Mouse (Mus musculus) central nervous system, embryonic 14 days (tissue): ENCODE results near the gene Tmem179b. TPM values are rescaled to one million over a fixed set of nuclear protein-coding genes. Genes with fewer than 3 reads are reported as not detected.

Source experiments
- polyA plus RNA-seq: library from polyadenylated mRNA; depleted of rRNA; stranded (reverse); fragments of >200 nt; gene quantifications from 2 replicates; pipeline ENCODE4 v1.2.3, GENCODE M21; 2012; rRNA removed

Gene Tmem179b
- polyA plus RNA-seq, 1 experiment, result 27.4 TPM

Other genes with a start within 250 kb of the Tmem179b start
- gene Slc22a8, start 183.2 kb downstream of the Tmem179b start, polyA plus RNA-seq, result 5.2 and 5.9 TPM in 2 replicates
- 10.5 and 10.8 TPM in 2 replicates for gene Slc22a6, start 156.4 kb downstream of the Tmem179b start, polyA plus RNA-seq
- gene Chrm1, start 110.7 kb downstream of the Tmem179b start, polyA plus RNA-seq, result 1.2 and 1.8 TPM in 2 replicates
- gene Slc3a2, start 51.1 kb downstream of the Tmem179b start, polyA plus RNA-seq, result 139 and 144 TPM in 2 replicates
- 63.8 and 65.5 TPM in 2 replicates for gene Wdr74, start 38.6 kb downstream of the Tmem179b start, polyA plus RNA-seq
- 2.2 and 3.8 TPM in 2 replicates for gene 1700092M07Rik, start 33.7 kb downstream of the Tmem179b start, polyA plus RNA-seq
- gene Stx5a, start 33.1 kb downstream of the Tmem179b start, polyA plus RNA-seq, result 128 and 133 TPM in 2 replicates
- 237 and 239 TPM in 2 replicates for gene Nxf1, start 17.4 kb downstream of the Tmem179b start, polyA plus RNA-seq
- gene Tmem223, start 3.5 kb downstream of the Tmem179b start, polyA plus RNA-seq, result 238 and 255 TPM in 2 replicates
- 26.2 TPM in 2 replicates for gene Taf6l, start 11.9 kb upstream of the Tmem179b start, polyA plus RNA-seq
- gene Polr2g, start 24.1 kb upstream of the Tmem179b start, polyA plus RNA-seq, result 141 and 149 TPM in 2 replicates
- gene Zbtb3, start 28.1 kb upstream of the Tmem179b start, polyA plus RNA-seq, result 5.2 and 5.8 TPM in 2 replicates
- 50.1 and 61.9 TPM in 2 replicates for gene Ttc9c, start 44.9 kb upstream of the Tmem179b start, polyA plus RNA-seq
- gene Hnrnpul2, start 45.5 kb upstream of the Tmem179b start, polyA plus RNA-seq, result 92.1 and 94.3 TPM in 2 replicates
- 0.57 and 1.3 TPM in 2 replicates for gene AC129217.1, start 55.3 kb upstream of the Tmem179b start, polyA plus RNA-seq
- gene Bscl2, start 63.0 kb upstream of the Tmem179b start, polyA plus RNA-seq, result 78.4 and 83.2 TPM in 2 replicates
- 190 TPM in 2 replicates for gene Gng3, start 64.7 kb upstream of the Tmem179b start, polyA plus RNA-seq
- gene Lrrn4cl, start 76.3 kb upstream of the Tmem179b start, polyA plus RNA-seq, result 0.85 and 0.94 TPM in 2 replicates
- gene Ubxn1, start 97.0 kb upstream of the Tmem179b start, polyA plus RNA-seq, result 136 and 140 TPM in 2 replicates
- gene Uqcc3, start 106.5 kb upstream of the Tmem179b start, polyA plus RNA-seq, result 51.3 and 57.6 TPM in 2 replicates
- gene Lbhd1, start 109.3 kb upstream of the Tmem179b start, polyA plus RNA-seq, result 4.9 and 6.7 TPM in 2 replicates
- not detected in 2 replicates for gene Gm49403, start 109.5 kb upstream of the Tmem179b start, polyA plus RNA-seq
- 67.3 and 81.7 TPM in 2 replicates for gene 1810009A15Rik, start 114.4 kb upstream of the Tmem179b start, polyA plus RNA-seq
- gene Gm49416, start 114.5 kb upstream of the Tmem179b start, polyA plus RNA-seq, result 0.18 and 1.1 TPM in 2 replicates
- gene Ints5, start 118.5 kb upstream of the Tmem179b start, polyA plus RNA-seq, result 28.9 and 29.0 TPM in 2 replicates
- gene Ganab, start 123.6 kb upstream of the Tmem179b start, polyA plus RNA-seq, result 157 and 161 TPM in 2 replicates
- 146 and 151 TPM in 2 replicates for gene B3gat3, start 145.9 kb upstream of the Tmem179b start, polyA plus RNA-seq
- gene Rom1, start 154.9 kb upstream of the Tmem179b start, polyA plus RNA-seq, result 2.0 and 3.3 TPM in 2 replicates
- 18.3 and 26.1 TPM in 2 replicates for gene Eml3, start 155.1 kb upstream of the Tmem179b start, polyA plus RNA-seq
- gene Mta2, start 167.4 kb upstream of the Tmem179b start, polyA plus RNA-seq, result 62.2 and 65.0 TPM in 2 replicates
- 26.1 and 29.3 TPM in 2 replicates for gene Tut1, start 179.4 kb upstream of the Tmem179b start, polyA plus RNA-seq
- 429 and 446 TPM in 2 replicates for gene Eef1g, start 192.6 kb upstream of the Tmem179b start, polyA plus RNA-seq
- 3.8 and 8.4 TPM in 2 replicates for gene Ahnak, start 214.8 kb upstream of the Tmem179b start, polyA plus RNA-seq